Mouse (Mus musculus) urinary bladder, adult 2 months (tissue): ENCODE results near the gene Ndel1. TPM values are rescaled to one million over a fixed set of nuclear protein-coding genes. Genes with fewer than 3 reads are reported as not detected.

ENCODE experiments used
- DNase-seq: peaks from one replicate; pipeline ENCODE4 v3.0.0; 2022; ENCODE audit warnings: low spot score
- polyA plus RNA-seq: library from polyadenylated mRNA; depleted of rRNA; stranded (reverse); fragments of >200 nt; gene quantifications from 2 replicates; pipeline ENCODE4 v1.2.3, GENCODE M21; 2012; rRNA removed

The Ndel1 gene
- polyA plus RNA-seq, 1 experiment: 78.7 TPM

DNA sequence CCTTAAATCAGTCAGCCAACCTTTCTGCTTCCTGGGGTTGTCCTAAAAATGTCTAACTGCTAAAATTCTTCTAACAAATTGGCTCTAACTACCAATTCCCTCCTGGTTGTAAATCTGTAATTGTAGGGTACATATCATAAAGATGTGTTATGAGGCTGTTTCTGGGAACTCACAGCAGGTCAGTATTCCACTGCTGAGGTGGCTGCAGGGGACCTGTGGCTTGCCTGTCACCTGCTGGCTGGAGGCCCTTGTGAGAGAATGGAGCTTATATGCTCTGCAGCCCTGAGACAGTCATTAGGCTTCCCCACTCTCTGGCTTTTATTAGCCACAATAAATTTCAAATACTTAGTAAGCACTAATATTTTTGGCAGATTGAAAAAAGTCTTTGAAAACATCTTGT lies 92.8 kb downstream of the Ndel1 start:
- no peak for DNase-seq

DNA sequence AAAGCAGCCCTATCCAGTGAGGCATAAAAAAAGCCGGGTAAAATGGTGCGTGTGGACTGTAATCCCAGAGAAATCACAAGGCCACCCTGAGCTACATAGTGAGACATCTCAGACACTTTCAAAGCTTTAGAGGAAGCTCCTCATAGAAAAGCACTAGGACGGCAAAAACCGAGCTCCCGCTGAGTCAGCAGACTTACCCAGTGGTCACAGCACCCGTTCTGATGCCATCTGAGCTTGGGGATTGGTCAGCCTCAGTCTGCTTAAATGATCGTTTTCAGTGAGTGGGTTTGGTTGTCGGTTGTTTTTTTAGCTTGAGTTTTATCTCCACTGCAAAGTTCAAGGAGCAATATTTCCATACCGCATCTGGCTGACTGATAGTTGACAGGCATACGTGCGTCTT lies 93.7 kb downstream of the Ndel1 start:
- DNase-seq: no peak

DNA sequence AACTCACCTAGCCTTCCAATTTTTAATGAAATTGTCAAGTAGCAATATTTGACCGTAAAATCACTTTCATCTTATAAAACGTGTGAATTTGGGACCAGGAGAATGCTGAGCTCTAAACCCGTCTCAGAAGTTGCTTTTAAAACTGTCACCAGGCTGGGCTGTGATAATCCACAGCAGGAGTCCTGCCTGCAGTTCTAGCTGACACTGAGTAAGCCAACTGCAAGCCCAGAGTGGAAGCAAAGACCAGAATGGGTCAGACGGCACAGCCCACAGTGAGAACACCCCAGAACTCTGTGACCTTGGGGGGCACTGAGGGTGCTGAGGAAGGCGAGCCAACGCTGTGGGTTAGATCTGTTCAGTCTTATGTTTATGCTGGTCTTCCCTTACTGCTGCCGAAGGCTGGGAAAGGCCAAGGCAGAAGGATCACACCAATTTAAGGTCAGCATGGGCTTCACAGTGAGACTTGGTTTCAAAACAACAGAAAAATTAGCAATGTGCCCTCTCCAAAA lies 95.5 kb downstream of the Ndel1 start:
- no peak for DNase-seq

Other genes with a start within 250 kb of the Ndel1 start
- 66.5 and 73.5 TPM in 2 replicates for gene Myh10, start 180.3 kb downstream of the Ndel1 start, polyA plus RNA-seq
- 0.01 TPM in 1 of 2 replicates, not detected in the other for gene Rnf222, start 16.7 kb upstream of the Ndel1 start, polyA plus RNA-seq
- 3,701 and 3,960 TPM in 2 replicates for gene Rpl26, start 29.7 kb upstream of the Ndel1 start, polyA plus RNA-seq
- not detected in 2 replicates for gene Odf4, start 55.2 kb upstream of the Ndel1 start, polyA plus RNA-seq
- gene Arhgef15, start 85.6 kb upstream of the Ndel1 start, polyA plus RNA-seq: 7.9 and 10.6 TPM in 2 replicates
- 27.3 and 32.4 TPM in 2 replicates for gene Slc25a35, start 96.3 kb upstream of the Ndel1 start, polyA plus RNA-seq
- gene Rangrf, start 103.3 kb upstream of the Ndel1 start, polyA plus RNA-seq: 31.8 and 39.0 TPM in 2 replicates
- 9.3 and 11.1 TPM in 2 replicates for gene Pfas, start 136.6 kb upstream of the Ndel1 start, polyA plus RNA-seq
- gene Ctc1, start 144.1 kb upstream of the Ndel1 start, polyA plus RNA-seq: 26.3 and 29.0 TPM in 2 replicates
- gene Aurkb, start 173.8 kb upstream of the Ndel1 start, polyA plus RNA-seq: 3.6 and 4.1 TPM in 2 replicates
- gene Borcs6, start 187.9 kb upstream of the Ndel1 start, polyA plus RNA-seq: 18.0 and 19.4 TPM in 2 replicates
- gene Tmem107, start 198.9 kb upstream of the Ndel1 start, polyA plus RNA-seq: 17.9 and 25.8 TPM in 2 replicates
- gene Vamp2, start 216.6 kb upstream of the Ndel1 start, polyA plus RNA-seq: 163 and 180 TPM in 2 replicates
- 26.8 and 28.5 TPM in 2 replicates for gene Per1, start 223.4 kb upstream of the Ndel1 start, polyA plus RNA-seq
- 0.24 and 0.37 TPM in 2 replicates for gene Hes7, start 248.5 kb upstream of the Ndel1 start, polyA plus RNA-seq